Mouse (Mus musculus) lung, embryonic 14.5 days (tissue): Measurements from ENCODE around the gene Dusp16. TPM values are rescaled to one million over a fixed set of nuclear protein-coding genes. Genes with fewer than 3 reads are reported as not detected.
A peak's percentile ranks its signal among the peaks of the same experiment; 100 is the strongest.

ENCODE experiments used
- ATAC-seq: fragments of 200-750 bp; cut with Nextera tagmentation; 2 replicates; pipeline ENCODE4 v1.8.0; 2017; ENCODE audit warnings: mild to moderate bottlenecking, moderate TSS enrichment, moderate library complexity; ENCODE audit not compliant: insufficient read depth
- DNase-seq: peaks from one replicate; pipeline ENCODE4 v3.0.0-alpha.2; 2015
- H3K27ac ChIP-seq: fragments of 300-500 bp; sonication (generic); 2 replicates; pipeline ENCODE4 v1.5.1; 2014; ENCODE audit warnings: low read depth, mild to moderate bottlenecking, moderate library complexity
- H3K27me3 ChIP-seq: fragments of 300-500 bp; sonication (generic); 2 replicates; pipeline ENCODE4 v1.6.1; 2014; ENCODE audit warnings: low read length, control low read depth; ENCODE audit not compliant: insufficient read depth
- H3K36me3 ChIP-seq: fragments of 300-500 bp; sonication (generic); 2 replicates; pipeline ENCODE4 v1.6.1; 2014; ENCODE audit warnings: control low read depth; ENCODE audit not compliant: insufficient read depth
- H3K4me1 ChIP-seq: fragments of 300-500 bp; sonication (generic); 2 replicates; pipeline ENCODE4 v1.6.1; 2014; ENCODE audit warnings: antibody characterized with exemption, control low read depth; ENCODE audit not compliant: insufficient read depth
- H3K4me2 ChIP-seq: fragments of 300-500 bp; sonication (generic); 2 replicates; pipeline ENCODE4 v1.6.1; 2014; ENCODE audit warnings: mild to moderate bottlenecking
- H3K4me3 ChIP-seq: fragments of 300-500 bp; sonication (generic); 2 replicates; pipeline ENCODE4 v1.5.1; 2014; ENCODE audit warnings: low read depth, low read length
- H3K9ac ChIP-seq: fragments of 300-500 bp; sonication (generic); 2 replicates; pipeline ENCODE4 v1.6.1; 2014
- H3K9me3 ChIP-seq: fragments of 300-500 bp; sonication (generic); 2 replicates; pipeline ENCODE4 v1.6.1; 2016; ENCODE audit warnings: low read depth, low read length, control low read depth
- CTCF ChIP-seq: IDR thresholded peaks from 2 replicates; pipeline ENCODE4 v1.5.1; 2016; ENCODE audit warnings: antibody characterized with exemption, low read depth
- WGBS: fragments of 180-500 bp; shearing (Covaris S2); extraction: QIAGEN DNeasy Blood & Tissue Kit; methylation state at CpG from one replicate; pipeline ENCODE4 v1.1.7; 2014; 5-methylcytosine and 5-hydroxymethylcytosine counted together
- polyA plus RNA-seq: library from polyadenylated mRNA; unstranded; fragments of >200 nt; fragmentation: Nextera tagmentation; extraction: Ambion mirVana; gene quantifications from 2 replicates; pipeline ENCODE4 v1.2.1, GENCODE M21; 2014

Gene Dusp16
- polyA plus RNA-seq, 1 experiment from 2014 or later: 12.9 TPM

DNA sequence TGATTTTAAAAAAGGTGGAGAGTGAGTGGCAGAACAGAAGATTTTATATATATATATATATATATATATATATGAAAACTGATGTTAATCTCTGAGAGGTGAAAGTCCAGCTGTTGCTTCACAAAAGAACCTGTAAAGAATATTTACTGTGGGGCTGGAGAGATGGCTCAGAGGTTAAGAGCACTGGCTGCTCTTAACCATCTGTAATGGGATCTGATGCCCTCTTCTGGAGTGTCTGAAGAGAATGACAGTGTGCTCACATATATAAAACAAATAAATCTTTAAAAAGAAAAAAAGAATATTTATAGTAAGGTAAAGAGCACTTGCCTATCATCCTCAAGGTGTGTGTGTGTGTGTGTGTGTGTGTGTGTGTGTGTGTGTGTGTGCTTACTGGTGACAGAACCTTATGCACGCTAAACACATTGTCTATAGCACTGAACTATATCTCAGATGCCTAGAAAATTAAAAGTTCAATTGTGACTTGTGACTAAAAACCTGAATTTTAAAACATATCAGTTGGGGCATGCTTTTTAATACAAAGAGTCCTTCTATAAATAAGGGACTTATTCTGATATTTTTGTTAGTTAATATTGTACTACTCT is 19.0 kb downstream of the Dusp16 start:
- WGBS: 83% methylated on average over 1 of the region's 1 CpGs
- Histone ChIP-seq H3K27ac (no peak overlapping the region), H3K27me3 (no peaks in the 10 kb centered on the region), H3K4me2 (no peak overlapping the region), H3K4me1 (peaks cover 2% of the 10 kb centered on the region), H3K9me3 (no peaks in the 10 kb centered on the region), H3K9ac (no peak overlapping the region), H3K36me3 (no peaks in the 10 kb centered on the region), H3K4me3 (no peak overlapping the region)
- no peak for ATAC-seq
- no peak for TF ChIP-seq CTCF
- DNase-seq: no peak

DNA sequence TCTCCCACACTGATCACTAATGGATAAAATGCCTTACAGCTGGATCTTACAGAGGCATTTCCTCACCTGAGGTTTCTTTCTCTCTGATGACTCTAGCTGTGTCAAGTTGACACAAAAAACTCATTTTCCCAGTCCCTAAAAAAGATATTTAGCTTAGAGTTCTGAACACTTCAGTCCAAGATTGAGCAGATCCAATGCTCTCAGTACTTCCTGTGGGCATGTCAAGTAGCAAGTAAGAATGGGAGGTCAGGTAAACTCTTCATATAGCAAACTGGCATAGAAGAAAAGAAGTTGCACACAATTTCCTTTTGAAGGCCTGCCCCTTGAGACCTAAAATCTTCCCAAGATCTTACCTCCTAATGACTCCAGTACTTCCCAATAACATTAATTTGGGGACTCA is 22.1 kb downstream of the Dusp16 start:
- Histone ChIP-seq H3K9me3 (no peaks in the 10 kb centered on the region), H3K4me3 (no peak overlapping the region), H3K4me2 (no peak overlapping the region), H3K27ac (no peak overlapping the region), H3K9ac (no peak overlapping the region), H3K36me3 (no peaks in the 10 kb centered on the region), H3K27me3 (no peaks in the 10 kb centered on the region), H3K4me1 (peaks cover 2% of the 10 kb centered on the region)
- no peak for TF ChIP-seq CTCF
- ATAC-seq (no peak), DNase-seq (no peak)

DNA sequence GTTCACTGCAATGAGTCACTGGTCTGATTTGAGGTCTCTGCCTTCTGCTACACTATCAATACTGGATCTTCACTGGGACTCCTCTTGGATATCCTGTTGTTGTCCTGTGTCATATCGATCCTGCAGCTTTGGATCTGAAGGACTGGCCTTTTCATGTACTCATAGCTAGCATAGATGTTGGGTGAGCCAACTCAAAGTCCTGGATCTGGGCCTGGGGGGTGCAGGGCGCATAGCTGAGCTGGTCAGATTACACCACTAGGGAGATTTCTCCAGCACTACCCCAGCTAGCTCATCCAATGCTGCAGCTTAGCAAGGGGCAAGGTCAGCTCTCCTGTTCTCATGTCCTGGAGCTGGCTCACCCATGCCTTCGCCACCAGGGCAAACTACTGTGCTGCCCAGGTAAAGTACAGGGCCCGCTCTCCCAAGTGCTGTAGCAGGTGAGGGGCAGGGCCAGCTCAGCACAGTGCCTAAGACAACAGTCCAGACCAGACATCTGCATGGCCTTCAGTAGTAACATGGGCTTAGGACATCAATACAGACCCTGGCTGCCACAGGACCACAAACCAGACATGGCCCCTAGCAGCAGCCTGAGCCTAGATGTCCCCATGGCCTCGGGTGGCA is 27.9 kb downstream of the Dusp16 start:
- no peak overlapping the region for H3K4me3 ChIP-seq
- no peak for TF ChIP-seq CTCF
- ATAC-seq: 0 out of 2 replicates have a peak, but pooled peaks have one; percentile 35
- H3K27ac ChIP-seq: no peak overlapping the region
- 91% methylated on average over 5 of the region's 5 CpGs for WGBS
- H3K4me2 ChIP-seq: no peak overlapping the region
- no peaks in the 10 kb centered on the region for H3K4me1 ChIP-seq
- H3K9ac ChIP-seq: no peak overlapping the region
- no peaks in the 10 kb centered on the region for H3K9me3 ChIP-seq
- H3K27me3 ChIP-seq: no peaks in the 10 kb centered on the region
- DNase-seq: no peak
- H3K36me3 ChIP-seq: no peaks in the 10 kb centered on the region

DNA sequence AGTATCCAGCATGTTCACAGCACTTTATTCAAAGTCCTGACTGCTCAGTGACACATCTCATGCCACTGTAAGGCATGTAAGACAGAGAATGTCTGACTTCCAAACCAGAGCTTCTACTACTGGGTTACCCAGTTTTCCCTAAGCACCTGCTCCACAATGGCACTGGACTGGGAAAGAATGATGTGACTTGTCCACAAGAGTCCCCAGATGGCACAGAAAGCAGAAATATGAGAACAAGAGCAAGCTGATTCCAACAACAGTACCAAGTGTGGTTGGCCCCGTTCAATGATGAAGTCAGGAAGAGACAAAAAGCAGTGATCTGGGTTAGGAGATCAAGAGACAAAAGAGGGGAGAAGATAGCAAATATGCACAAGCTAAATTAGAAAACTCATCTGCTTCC is 29.0 kb downstream of the Dusp16 start:
- no peak for ATAC-seq
- Histone ChIP-seq H3K4me1 (no peaks in the 10 kb centered on the region), H3K9ac (no peak overlapping the region), H3K27ac (no peak overlapping the region), H3K27me3 (no peaks in the 10 kb centered on the region), H3K4me2 (no peak overlapping the region), H3K4me3 (no peak overlapping the region), H3K9me3 (no peaks in the 10 kb centered on the region), H3K36me3 (no peaks in the 10 kb centered on the region)
- 71% methylated on average over 1 of the region's 1 CpGs for WGBS
- no peak for TF ChIP-seq CTCF
- DNase-seq: no peak

DNA sequence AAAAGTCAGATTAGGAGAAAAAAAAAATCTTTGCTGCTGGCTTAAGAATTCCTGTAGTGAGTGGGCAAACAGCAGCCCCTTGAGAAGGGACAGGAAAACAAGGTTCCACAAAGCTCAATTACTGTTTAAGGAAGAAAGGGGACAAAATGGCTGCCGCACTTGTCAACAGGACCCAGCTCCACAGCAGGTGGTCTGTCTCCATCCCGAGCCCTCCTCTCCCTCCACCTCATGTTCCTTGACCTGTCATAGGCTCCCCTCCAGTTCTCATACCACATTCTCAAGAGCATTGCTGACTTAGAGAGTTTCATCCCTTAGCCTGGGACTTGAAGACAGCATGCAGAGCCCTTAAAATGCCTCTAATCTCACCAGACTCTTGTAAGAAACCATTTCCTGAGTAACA is 30.6 kb downstream of the Dusp16 start:
- no peak overlapping the region for H3K9ac ChIP-seq
- H3K27ac ChIP-seq: no peak overlapping the region
- no peak for DNase-seq
- 41% methylated on average over 2 of the region's 2 CpGs for WGBS
- H3K27me3 ChIP-seq: no peaks in the 10 kb centered on the region
- no peak for ATAC-seq
- TF ChIP-seq CTCF: no peak
- no peaks in the 10 kb centered on the region for H3K4me1 ChIP-seq
- no peaks in the 10 kb centered on the region for H3K36me3 ChIP-seq
- no peaks in the 10 kb centered on the region for H3K9me3 ChIP-seq
- H3K4me2 ChIP-seq: no peak overlapping the region
- no peak overlapping the region for H3K4me3 ChIP-seq

DNA sequence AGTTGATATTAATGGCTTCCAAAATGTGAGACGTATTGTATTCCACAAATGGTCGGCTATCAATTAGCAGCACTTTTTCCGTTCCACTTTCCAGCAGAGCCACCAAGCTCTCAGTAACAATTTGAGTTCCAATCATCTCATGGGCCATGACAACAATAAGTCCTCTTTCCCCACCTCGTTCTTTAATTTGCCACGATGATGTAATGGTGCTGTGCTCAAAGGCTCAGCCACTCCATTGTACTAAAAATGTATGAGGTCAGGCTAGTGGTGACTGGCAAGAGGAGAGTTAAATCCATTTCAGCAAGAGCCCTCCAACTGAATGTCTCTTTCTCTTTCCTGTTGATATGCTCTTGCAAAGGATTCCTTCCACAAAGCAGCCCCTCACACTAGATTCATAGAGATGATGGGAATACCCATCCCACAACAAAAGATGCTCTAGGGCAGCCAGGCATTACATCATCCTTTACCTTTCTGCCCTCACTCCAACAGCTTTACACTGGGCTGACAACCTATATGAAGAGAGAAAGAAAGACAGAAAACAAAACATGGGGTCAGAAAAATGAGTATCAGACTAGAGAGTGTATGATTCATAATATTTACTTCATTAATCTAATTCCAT is 31.4 kb downstream of the Dusp16 start:
- H3K4me3 ChIP-seq: no peak overlapping the region
- H3K4me2 ChIP-seq: no peak overlapping the region
- no peak for TF ChIP-seq CTCF
- H3K4me1 ChIP-seq: no peaks in the 10 kb centered on the region
- no peak for DNase-seq
- no peaks in the 10 kb centered on the region for H3K36me3 ChIP-seq
- no peak overlapping the region for H3K27ac ChIP-seq
- 72% methylated on average over 5 of the region's 5 CpGs for WGBS
- H3K9ac ChIP-seq: no peak overlapping the region
- no peak for ATAC-seq
- no peaks in the 10 kb centered on the region for H3K27me3 ChIP-seq
- H3K9me3 ChIP-seq: no peaks in the 10 kb centered on the region

DNA sequence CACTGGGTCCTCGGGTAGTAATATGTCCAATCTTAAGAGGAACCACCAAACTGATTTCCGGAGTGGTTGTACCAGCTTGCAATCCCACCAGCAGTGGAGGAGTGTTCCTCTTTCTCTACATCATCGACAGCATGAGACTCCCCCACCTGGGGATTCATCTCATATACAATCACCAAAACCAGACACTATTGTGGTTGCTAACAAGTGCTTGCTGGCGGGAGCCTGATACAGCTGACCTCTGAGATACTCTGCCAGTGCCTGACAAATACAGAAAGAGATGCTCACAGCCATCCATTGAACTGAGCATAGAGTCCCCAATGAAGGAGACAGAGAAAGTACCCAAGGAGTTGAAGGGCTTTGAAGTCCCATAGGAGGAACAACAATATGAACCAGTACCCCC is 36.4 kb downstream of the Dusp16 start:
- no peak overlapping the region for H3K4me3 ChIP-seq
- no peaks in the 10 kb centered on the region for H3K9me3 ChIP-seq
- no peak overlapping the region for H3K27ac ChIP-seq
- H3K4me2 ChIP-seq: no peak overlapping the region
- TF ChIP-seq CTCF: no peak
- no peak overlapping the region for H3K9ac ChIP-seq
- 88% methylated on average over 4 of the region's 4 CpGs for WGBS
- DNase-seq (no peak), ATAC-seq (no peak)
- no peaks in the 10 kb centered on the region for H3K27me3 ChIP-seq
- H3K4me1 ChIP-seq: no peaks in the 10 kb centered on the region
- no peaks in the 10 kb centered on the region for H3K36me3 ChIP-seq
